Mouse (Mus musculus) G1E (cell line): ENCODE results near the gene Hyal3.

Experiments used
- CTCF ChIP-seq: IDR thresholded peaks from 2 replicates; pipeline ENCODE4 v1.5.1; 2012; ENCODE audit warnings: low read depth, low read length, inconsistent platforms, mixed read lengths
- GATA1 ChIP-seq: IDR thresholded peaks from 2 replicates; pipeline ENCODE4 v1.6.1; 2012; ENCODE audit warnings: borderline replicate concordance, low read length, inconsistent platforms, mixed read lengths
- GATA2 ChIP-seq: IDR thresholded peaks from 2 replicates; pipeline ENCODE4 v1.6.1; 2012; ENCODE audit warnings: low read depth, low read length, inconsistent platforms, borderline replicate concordance
- POLR2AphosphoS5 ChIP-seq: IDR thresholded peaks from 2 replicates; pipeline ENCODE4 v1.6.1; 2012; ENCODE audit warnings: low read depth, low read length, inconsistent platforms; ENCODE audit not compliant: insufficient replicate concordance
- TAL1 ChIP-seq: conservative IDR thresholded peaks from 2 replicates; pipeline ENCODE4 v1.6.1; 2012; ENCODE audit warnings: low read depth, low read length, inconsistent platforms, mixed read lengths

GRCm38 (mm10) chr9:107618778-107619545, 38.3 kb downstream of the Hyal3 start:
- no peak for TF ChIP-seq CTCF
- TF ChIP-seq TAL1 = no peak
- TF ChIP-seq POLR2AphosphoS5 = no peak
- TF ChIP-seq GATA1 = no peak
- no peak for TF ChIP-seq GATA2
